Mouse (Mus musculus): ENCODE measurements at regions not wholly inside any gene's neighbourhood (a gene's known extent, or its start where the extent isn't known, plus 50 kb on each side); places are given as distances from the start of the nearest gene placed in this dataset.

DNA sequence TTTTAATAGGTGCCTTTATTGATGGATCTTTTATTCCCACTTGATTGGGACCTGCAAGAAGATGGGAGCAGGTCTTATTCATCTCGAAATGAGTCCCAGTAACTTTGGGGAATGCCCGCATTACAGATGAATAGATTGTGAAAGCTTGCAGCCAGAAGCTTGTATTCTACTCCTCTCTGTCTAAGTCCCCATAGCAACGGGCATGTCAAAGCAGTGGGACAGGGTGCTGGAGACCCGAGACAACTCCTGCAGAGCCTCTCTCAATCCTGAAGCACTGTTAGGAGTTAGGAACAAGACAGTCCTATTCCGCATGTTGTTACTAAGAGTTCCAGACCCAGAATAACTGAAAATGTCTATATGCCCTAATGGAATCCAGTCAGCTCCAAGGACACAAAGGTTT lies 233.1 kb downstream of the Ube2cbp start:
- no peak for DNase-seq

DNA sequence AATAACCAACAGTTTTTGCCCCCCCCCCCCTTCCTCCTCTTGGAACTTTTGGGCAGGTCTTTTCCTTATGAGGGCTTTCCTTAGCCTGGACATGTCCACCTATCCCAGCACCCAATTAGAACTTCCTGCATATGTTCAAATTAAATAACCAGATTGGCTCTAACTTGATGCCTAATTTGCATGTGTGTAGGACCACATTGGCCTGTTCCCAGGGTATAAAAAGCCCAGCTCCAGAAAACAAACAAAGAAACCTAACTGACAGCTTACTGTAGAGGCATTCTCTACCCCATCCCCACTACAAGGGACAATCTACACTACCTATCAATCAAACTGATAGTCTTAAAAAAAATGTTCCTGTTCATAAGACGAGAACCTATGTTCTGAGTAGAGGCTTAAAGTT lies 232.6 kb downstream of the Ube2cbp start:
- DNase-seq: no peak

DNA sequence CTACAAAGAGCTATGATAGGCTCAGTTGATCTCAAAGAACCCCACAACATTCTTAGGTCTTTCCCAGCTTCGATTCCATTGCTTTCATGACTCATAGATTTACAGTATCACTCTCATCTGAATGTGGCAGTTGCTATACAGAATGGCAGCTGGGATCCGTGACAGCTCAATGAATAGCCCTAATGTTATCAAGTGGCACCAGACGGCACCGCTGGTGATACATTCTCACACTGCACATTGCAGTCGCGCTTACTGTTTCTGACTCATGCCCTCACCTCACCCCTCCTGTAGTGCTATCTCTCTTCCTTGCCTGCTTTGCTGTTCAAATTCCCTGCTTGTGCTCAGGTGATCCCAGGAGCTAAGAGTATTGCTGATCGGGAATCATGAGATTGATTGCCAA lies 231.0 kb downstream of the Ube2cbp start:
- DNase-seq: no peak

DNA sequence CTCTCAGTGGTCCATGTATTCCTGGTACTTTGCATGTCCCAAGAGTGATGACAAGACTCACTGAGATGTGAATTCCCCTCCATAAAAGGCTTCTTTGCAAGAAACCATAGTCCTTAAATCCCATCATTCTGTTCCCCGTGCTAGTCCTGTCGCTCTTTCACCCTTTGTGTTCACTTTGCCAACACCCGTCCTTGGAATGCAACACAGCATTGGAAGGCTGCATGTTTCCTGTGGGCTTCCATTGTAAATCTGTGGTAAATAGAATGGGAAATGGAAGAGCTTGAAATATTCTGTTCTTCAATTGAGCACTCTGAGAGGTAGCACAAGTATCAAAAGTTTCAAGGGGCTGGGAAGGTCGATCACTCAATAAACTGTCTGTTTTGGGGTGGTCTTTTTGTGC lies 226.1 kb downstream of the Ube2cbp start:
- DNase-seq: no peak

DNA sequence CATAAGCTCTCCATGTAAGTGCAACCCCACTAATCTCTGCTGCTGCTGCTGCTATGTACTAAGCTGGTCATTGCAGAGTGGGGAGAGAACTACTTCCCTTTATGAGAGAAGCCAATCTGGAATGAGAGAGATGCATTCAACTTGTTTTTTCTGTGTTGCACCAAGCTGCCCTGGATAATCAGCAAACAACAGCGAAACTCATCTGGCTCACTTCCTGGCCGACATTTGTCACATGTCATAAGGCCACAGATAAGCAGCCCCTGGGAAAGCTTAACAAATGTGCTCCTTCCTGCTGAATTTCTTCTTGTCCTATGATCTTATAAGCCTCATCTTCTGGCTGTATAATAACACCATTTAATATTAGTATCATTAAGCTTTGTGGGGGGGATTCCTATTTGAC lies 224.5 kb downstream of the Ube2cbp start:
- no peak for DNase-seq

DNA sequence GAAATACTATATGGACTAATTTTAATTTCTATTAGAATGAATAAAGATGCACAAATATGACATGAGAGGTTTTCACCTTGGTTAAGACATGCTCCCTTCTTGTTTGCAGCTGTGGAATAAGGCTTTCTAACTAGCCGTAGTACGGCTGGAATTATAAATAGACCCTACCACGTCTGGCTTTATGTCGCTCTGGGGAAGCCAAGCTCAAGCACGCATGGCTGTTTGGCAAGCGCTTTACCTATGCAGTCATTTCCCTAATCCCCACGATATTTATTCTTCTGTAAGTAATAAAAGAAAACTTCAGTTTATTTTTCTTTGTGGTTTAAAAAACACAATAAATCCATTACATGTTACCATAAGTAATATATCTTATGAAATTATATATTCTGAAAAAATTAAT lies 223.9 kb downstream of the Ube2cbp start:
- DNase-seq: no peak

DNA sequence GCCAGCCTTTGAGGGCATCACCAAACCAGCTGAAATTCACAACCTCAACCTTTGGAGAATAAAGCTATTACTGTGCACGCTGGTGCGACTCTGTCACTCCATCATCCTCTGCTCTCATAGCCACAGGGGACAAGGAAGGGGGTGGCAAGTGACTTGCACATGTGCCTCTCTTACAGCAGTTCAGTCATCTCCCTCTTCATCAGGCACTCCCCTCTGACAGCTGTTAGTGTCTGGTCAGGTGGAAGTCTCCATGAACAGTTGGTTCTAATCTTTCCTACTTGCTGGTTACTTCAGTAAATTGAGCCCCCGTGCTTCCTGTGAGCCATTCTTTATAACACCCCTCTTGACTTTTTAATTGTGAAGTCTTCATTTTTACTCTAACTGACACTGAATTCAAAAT lies 214.6 kb downstream of the Ube2cbp start:
- no peak for DNase-seq

DNA sequence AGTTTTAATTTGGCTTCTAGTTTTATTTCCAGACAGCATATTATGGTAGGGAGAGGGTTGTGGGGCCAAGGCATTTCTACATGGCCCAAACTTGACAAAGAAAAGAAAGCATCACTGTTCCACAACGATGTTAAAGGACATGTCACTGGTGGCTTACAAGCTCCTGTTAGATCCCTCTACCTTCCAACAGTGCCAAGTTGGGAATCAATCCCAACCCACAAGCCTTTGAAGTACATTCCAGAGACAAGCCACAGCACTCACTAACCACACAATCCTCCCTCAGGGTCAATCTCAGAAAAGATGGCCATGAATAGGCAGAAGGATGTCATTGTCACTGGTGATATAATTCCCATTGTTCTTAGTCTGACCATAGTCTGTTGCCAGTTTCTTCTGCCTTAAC lies 213.4 kb downstream of the Ube2cbp start:
- DNase-seq: no peak

Data from thymus, postnatal 14 days (tissue).